Mouse (Mus musculus): Measurements from ENCODE around the gene Ubash3a. TPM values are rescaled to one million over a fixed set of nuclear protein-coding genes. Genes with fewer than 3 reads are reported as not detected.

Ubash3a gene
- polyA plus RNA-seq (2014; fragmentation: Illumina TruSeq; extraction: RNeasy Lipid Tissue Mini Kit (QIAGEN cat#74804); ENCODE audit: low read depth, low replicate concordance), result not detected

DNA sequence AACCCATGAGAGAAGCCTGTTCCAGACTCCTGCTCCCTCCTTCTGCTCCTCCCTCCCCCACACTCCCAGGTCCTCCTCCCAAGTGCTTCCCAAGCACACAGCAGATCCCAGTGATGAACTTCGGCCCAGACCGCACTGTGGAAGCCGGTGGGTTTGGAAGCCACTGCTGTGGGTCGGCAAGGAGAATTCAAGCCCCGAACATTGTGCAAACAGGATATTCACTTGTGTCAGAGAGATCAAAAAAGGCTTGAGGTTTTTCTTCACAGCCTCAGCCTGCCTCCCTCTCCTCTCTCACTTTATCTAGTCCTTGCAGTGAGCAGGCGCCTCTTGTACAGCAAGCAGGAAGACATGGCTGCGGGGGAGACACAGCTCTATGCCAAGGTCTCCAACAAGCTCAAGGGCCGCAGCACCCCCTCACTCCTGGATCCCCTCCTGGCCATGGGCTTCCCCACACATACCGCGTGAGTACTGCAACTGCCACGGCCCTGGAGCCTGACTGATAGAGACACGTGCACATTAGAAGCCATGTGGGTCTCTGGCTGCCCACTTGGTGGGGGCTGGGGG, at the start of gene Ubash3a:
Ubash3a (plus strand) TSS at position 103 of the 564 bp plus-strand sequence.

DNA sequence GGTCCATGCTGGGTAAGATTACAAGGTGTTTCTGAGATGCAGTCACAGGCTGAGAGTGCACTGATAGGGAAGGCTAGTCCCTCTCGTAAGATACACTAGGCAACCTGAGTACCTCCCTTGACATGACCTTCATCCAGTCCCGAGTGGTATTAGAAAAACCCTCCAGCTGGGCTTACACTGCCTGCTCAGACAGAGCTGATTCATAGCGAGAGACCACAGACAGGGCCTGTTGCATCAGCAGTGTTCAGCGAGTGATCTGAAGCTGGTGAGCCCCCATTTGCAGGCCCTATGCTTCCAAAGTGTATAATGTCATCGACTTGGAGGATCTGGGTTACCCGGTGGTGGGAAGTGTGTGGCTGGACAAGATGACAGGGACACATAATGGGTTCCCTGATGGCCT, 42.5 kb upstream of the Ubash3a start, which contains the start of gene Tff1:
Tff1 (minus strand) TSS at position 151 of the 400 bp plus-strand sequence.

DNA sequence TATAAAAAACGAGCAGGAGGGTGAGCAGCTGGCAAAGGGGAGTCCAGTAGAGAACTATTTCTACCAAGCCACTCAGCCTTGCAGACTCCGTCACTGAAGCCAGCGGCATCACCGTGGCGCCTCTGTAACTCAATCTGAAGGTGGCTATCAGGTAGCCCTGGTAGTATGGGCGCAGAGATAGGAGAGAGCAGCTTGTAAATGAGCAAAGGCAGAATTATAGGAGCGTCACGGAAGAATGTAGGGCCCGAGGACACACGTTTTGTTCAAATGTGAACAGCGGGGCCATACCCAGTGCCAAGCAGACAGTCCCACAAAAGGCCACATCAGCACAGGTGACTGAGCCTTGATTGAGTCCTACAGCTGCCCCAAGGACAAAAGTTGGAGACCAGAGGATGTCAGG, 8.8 kb upstream of the Ubash3a start, which contains the start of gene Tmprss3:
Tmprss3 (minus strand) TSS at position 101 of the 400 bp plus-strand sequence.

DNA sequence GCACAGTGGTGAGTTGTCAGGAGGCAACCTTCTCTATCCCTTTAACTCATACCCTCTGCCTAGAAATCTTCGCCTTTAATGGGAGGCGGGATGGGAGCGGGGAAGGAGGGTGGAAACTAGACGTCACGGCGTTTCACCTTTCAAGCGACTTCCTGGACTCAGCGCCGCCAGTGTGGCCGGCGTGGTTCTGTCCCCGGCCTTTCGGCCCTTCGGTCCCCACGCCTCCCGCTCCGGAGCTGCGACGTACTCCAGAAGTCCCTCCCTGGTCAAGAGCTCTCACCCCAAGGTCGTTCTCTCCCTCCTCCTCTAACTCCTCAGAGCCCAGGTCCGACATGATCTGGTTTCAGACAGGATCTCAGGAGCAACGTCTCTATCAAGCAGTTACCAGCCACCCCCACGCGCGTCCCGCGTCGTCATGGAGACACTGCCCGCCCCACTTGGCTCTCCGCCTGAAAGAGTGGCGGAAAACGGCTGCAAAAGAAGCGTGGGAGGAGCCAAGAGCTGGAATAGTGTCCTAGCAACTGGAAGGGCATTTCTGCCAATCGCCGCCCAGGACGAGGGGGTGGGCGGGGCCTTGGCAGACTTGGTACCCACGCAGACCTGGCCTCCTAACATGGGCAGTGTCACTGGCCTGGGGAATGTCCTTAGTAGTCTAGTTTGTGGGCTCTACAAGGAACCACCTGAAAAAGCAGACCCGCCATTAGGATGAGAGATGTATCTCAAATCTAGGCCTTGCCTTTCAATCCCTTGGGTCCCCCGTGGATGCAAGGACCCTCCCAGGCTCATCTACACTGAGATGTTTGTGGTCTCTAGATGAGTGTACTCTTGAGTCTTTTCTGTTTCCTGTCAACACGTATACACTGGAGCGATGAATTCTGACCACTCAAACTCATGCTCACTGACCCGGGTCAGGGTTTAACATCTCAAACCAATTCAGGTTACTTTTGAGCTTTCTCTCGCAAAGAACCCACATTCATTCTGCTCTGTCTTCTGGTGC, 69.5 kb downstream of the Ubash3a start, which contains the start of gene Rsph1:
Rsph1 (minus strand) TSS at position 462 of the 997 bp plus-strand sequence.

DNA sequence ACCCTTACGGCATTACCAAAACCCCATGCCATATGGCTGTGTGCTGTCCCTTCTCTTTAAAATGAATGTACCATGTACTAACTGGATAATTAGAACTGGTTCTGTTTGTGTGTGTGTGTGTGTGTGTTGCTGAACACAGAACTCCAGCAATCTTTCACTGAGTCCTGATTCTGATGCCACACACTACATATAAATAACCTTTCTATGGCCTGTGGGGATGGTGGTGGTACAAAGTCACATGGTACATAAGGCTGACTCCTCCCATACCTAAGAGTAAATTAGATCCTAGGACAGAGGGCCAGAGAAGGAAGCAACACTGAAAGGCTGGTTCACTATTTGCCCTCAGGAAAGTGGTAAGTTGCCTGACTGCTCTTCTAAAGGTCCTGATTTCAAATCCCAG, 78.8 kb downstream of the Ubash3a start, which contains the start of gene Slc37a1:
Slc37a1 (plus strand) TSS at position 301 of the 400 bp plus-strand sequence.

Other genes with a start within 250 kb of the Ubash3a start
- gene Abcg1, start 150.2 kb upstream of the Ubash3a start, polyA plus RNA-seq (2014; fragmentation: Illumina TruSeq; extraction: RNeasy Lipid Tissue Mini Kit (QIAGEN cat#74804); ENCODE audit: low read depth, low replicate concordance), result 2.3 TPM
- not detected for gene Tff3, start 78.2 kb upstream of the Ubash3a start, polyA plus RNA-seq (2014; fragmentation: Illumina TruSeq; extraction: RNeasy Lipid Tissue Mini Kit (QIAGEN cat#74804); ENCODE audit: low read depth, low replicate concordance)
- not detected for gene Tff2, start 63.6 kb upstream of the Ubash3a start, polyA plus RNA-seq (2014; fragmentation: Illumina TruSeq; extraction: RNeasy Lipid Tissue Mini Kit (QIAGEN cat#74804); ENCODE audit: low read depth, low replicate concordance)
- not detected for gene Tff1, start 42.6 kb upstream of the Ubash3a start, polyA plus RNA-seq (2014; fragmentation: Illumina TruSeq; extraction: RNeasy Lipid Tissue Mini Kit (QIAGEN cat#74804); ENCODE audit: low read depth, low replicate concordance)
- gene Tmprss3, start 8.9 kb upstream of the Ubash3a start, polyA plus RNA-seq (2014; fragmentation: Illumina TruSeq; extraction: RNeasy Lipid Tissue Mini Kit (QIAGEN cat#74804); ENCODE audit: low read depth, low replicate concordance), result not detected
- gene Rsph1, start 69.5 kb downstream of the Ubash3a start, polyA plus RNA-seq (2014; fragmentation: Illumina TruSeq; extraction: RNeasy Lipid Tissue Mini Kit (QIAGEN cat#74804); ENCODE audit: low read depth, low replicate concordance), result 0.65 TPM
- 0.32 TPM for gene Slc37a1, start 78.9 kb downstream of the Ubash3a start, polyA plus RNA-seq (2014; fragmentation: Illumina TruSeq; extraction: RNeasy Lipid Tissue Mini Kit (QIAGEN cat#74804); ENCODE audit: low read depth, low replicate concordance)
- 12.2 TPM for gene Pde9a, start 178.3 kb downstream of the Ubash3a start, polyA plus RNA-seq (2014; fragmentation: Illumina TruSeq; extraction: RNeasy Lipid Tissue Mini Kit (QIAGEN cat#74804); ENCODE audit: low read depth, low replicate concordance)